Mouse (Mus musculus): ENCODE measurements around the gene Atxn3. TPM values are rescaled to one million over a fixed set of nuclear protein-coding genes. Genes with fewer than 3 reads are reported as not detected.
"Not testable (repeated sequence)": the region's sequence is repeated elsewhere in the genome, so short reads cannot be mapped to it uniquely, and the experiment has no call there.

The Atxn3 gene
- total RNA-seq, 2 experiments from 2014 or later: 16.4 to 17.2 TPM

GRCm38 (mm10) chr12:101958556-101958955, 510 bp upstream of the Atxn3 start:
- DNase-seq: no peak

- peak; percentile 12 for DNase-seq
Measured at GRCm38 (mm10) chr12:101957079-101957941, 736 bp downstream of the Atxn3 start.

- DNase-seq: not testable (repeated sequence)
Measured at GRCm38 (mm10) chr12:101955821-101956220, 2.2 kb downstream of the Atxn3 start.

- DNase-seq: peak; percentile 10
Measured at GRCm38 (mm10) chr12:101948801-101949200, 9.2 kb downstream of the Atxn3 start.

- no peak for DNase-seq
Measured at GRCm38 (mm10) chr12:101947986-101948385, 10.1 kb downstream of the Atxn3 start.

- no peak for DNase-seq
Measured at GRCm38 (mm10) chr12:101937572-101937971, 20.5 kb downstream of the Atxn3 start.

GRCm38 (mm10) chr12:101935223-101935622, 22.8 kb downstream of the Atxn3 start:
- no peak for DNase-seq

- no peak for DNase-seq
Measured at GRCm38 (mm10) chr12:101928423-101928822, 29.6 kb downstream of the Atxn3 start.

GRCm38 (mm10) chr12:101922313-101922712, 35.7 kb downstream of the Atxn3 start:
- no peak for DNase-seq

GRCm38 (mm10) chr12:101919847-101920246, 38.2 kb downstream of the Atxn3 start:
- peak; percentile 53 for DNase-seq

- no peak for DNase-seq
Measured at GRCm38 (mm10) chr12:101917165-101917564, 40.9 kb downstream of the Atxn3 start.

- peak; percentile 95 for DNase-seq
Measured at GRCm38 (mm10) chr12:101912626-101913490, 45.2 kb downstream of the Atxn3 start, which contains the start of gene Trip11. TSS of gene Trip11 (minus strand) at chr12:101913267.

GRCm38 (mm10) chr12:101911346-101911745, 46.7 kb downstream of the Atxn3 start:
- no peak for DNase-seq

GRCm38 (mm10) chr12:101910360-101910759, 47.7 kb downstream of the Atxn3 start:
- no peak for DNase-seq

GRCm38 (mm10) chr12:101905817-101906216, 52.2 kb downstream of the Atxn3 start:
- DNase-seq: no peak

GRCm38 (mm10) chr12:101904906-101905305, 53.1 kb downstream of the Atxn3 start:
- DNase-seq: no peak

GRCm38 (mm10) chr12:101904170-101904569, 53.9 kb downstream of the Atxn3 start:
- no peak for DNase-seq

- no peak for DNase-seq
Measured at GRCm38 (mm10) chr12:101899671-101900245, 58.3 kb downstream of the Atxn3 start.

- no peak for DNase-seq
Measured at GRCm38 (mm10) chr12:101898966-101899365, 59.1 kb downstream of the Atxn3 start.

GRCm38 (mm10) chr12:101897113-101897512, 60.9 kb downstream of the Atxn3 start:
- DNase-seq: no peak

GRCm38 (mm10) chr12:101893296-101893695, 64.8 kb downstream of the Atxn3 start:
- DNase-seq: no peak

GRCm38 (mm10) chr12:101892832-101893231, 65.2 kb downstream of the Atxn3 start:
- DNase-seq: no peak

GRCm38 (mm10) chr12:101891066-101891465, 67.0 kb downstream of the Atxn3 start:
- no peak for DNase-seq

Data from adrenal gland, postnatal 10 days (tissue).